Mouse (Mus musculus): Measurements from ENCODE around the gene Sin3a. TPM values are rescaled to one million over a fixed set of nuclear protein-coding genes. Genes with fewer than 3 reads are reported as not detected.
A peak's percentile ranks its signal among the peaks of the same experiment; 100 is the strongest.

Gene Sin3a
- polyA plus RNA-seq, 2 experiments: 14.9 to 20.5 TPM

DNA sequence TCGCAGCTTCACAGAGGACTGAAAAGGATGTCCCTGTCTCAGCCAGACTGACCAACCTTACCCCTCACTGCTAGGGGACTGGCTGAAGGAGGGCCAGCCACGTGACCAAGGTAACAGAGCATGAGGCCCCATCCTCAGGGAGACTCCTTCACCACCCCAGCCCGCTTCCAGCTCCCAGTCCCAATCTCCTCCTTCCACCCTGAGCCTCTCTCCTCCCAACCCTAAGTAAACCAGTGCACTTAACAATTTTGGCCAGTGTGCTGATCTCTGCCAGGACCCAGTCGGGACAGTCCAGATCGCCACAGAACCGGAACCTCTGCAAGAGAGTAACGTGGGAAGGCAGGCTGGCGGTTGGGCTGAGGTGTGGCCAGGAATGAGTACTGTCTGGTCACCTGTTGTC lies 85.0 kb downstream of the Sin3a start:
- DNase-seq (ENCODE audit: low read depth in 3 of 3, low spot score in 3 of 3) (no peak), ATAC-seq (ENCODE audit: insufficient read depth) (no peak)
- Histone ChIP-seq H3K9ac (replicated peaks) (no peak overlapping the region), H3K4me3 (ENCODE audit: insufficient read depth in 1 of 2, low read depth in 2 of 2, low read length in 2 of 2) (no peak overlapping the region), H3K9me3 (ENCODE audit: control insufficient read depth, low read length) (no peaks in the 10 kb centered on the region), H3K27ac (no peak overlapping the region), H3K4me2 (ENCODE audit: low read depth) (peak overlapping the region; percentile 82), H3K4me1 (replicated peaks; ENCODE audit: control insufficient read depth in 2 of 2, insufficient read depth in 2 of 2, low read length in 1 of 2) (peaks cover 0 to 9% of the 10 kb centered on the region in 2 experiments; a peak in 2 of 4 replicates), H3K36me3 (replicated peaks; ENCODE audit: control insufficient read depth, insufficient read depth, low read depth) (no peaks in the 10 kb centered on the region), H3K27me3 (ENCODE audit: control insufficient read depth, insufficient read depth, low read length) (no peaks in the 10 kb centered on the region)
- 80% methylated on average over 8 of the region's 8 CpGs for WGBS (ENCODE audit: insufficient replicate concordance)
- TF ChIP-seq CTCF (IDR thresholded peaks at IDR 0.05; ENCODE audit: low read depth) (no peak), EP300 (IDR thresholded peaks at IDR 0.05; ENCODE audit: low read depth) (no peak)

DNA sequence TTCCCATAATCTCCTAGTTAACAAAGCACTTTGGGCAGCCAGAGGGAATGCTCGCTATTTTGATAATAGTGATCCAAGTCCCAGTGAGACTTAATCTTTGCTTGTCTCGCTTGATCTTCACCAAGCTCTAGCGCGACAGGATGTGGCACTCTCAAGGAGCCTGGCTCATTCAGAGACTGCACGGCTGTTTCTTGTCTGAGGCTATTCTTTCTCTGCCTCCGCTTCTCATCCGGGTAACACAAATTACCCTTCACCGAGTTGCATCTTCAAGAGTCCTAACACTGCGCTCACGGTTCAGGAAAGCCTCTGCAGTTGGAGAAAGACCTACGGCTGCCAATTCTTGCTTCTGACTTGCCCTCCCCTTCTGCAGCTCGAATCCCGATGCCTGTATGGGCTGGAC lies 85.7 kb downstream of the Sin3a start:
- ATAC-seq (ENCODE audit: insufficient read depth): no peak
- H3K36me3 ChIP-seq (replicated peaks; ENCODE audit: control insufficient read depth, insufficient read depth, low read depth): no peaks in the 10 kb centered on the region
- TF ChIP-seq CTCF (IDR thresholded peaks at IDR 0.05; ENCODE audit: low read depth) (no peak), EP300 (IDR thresholded peaks at IDR 0.05; ENCODE audit: low read depth) (no peak)
- DNase-seq (ENCODE audit: low read depth in 3 of 3, low spot score in 3 of 3): no peak
- no peak overlapping the region for H3K27ac ChIP-seq
- 25% methylated on average over 13 of the region's 13 CpGs for WGBS (ENCODE audit: insufficient replicate concordance)
- no peaks in the 10 kb centered on the region for H3K27me3 ChIP-seq (ENCODE audit: control insufficient read depth, insufficient read depth, low read length)
- peak overlapping the region; percentile 82 for H3K4me2 ChIP-seq (ENCODE audit: low read depth)
- no peaks in the 10 kb centered on the region for H3K9me3 ChIP-seq (ENCODE audit: control insufficient read depth, low read length)
- peaks cover 0 to 9% of the 10 kb centered on the region in 2 experiments; a peak in 2 of 4 replicates for H3K4me1 ChIP-seq (replicated peaks; ENCODE audit: control insufficient read depth in 2 of 2, insufficient read depth in 2 of 2, low read length in 1 of 2)
- peak overlapping the region; percentile 73 to 76 for H3K4me3 ChIP-seq (ENCODE audit: insufficient read depth in 1 of 2, low read depth in 2 of 2, low read length in 2 of 2)
- H3K9ac ChIP-seq (replicated peaks): peak overlapping the region; percentile 72

- peak; percentile 81 for ATAC-seq (ENCODE audit: insufficient read depth)
- Histone ChIP-seq H3K4me3 (ENCODE audit: insufficient read depth in 1 of 2, low read depth in 2 of 2, low read length in 2 of 2) (peak within 1 kb of the TSS; percentile 73 to 76), H3K27me3 (ENCODE audit: control insufficient read depth, insufficient read depth, low read length) (no peaks in the 10 kb centered on the region), H3K9ac (replicated peaks) (peak within 1 kb of the TSS; percentile 72), H3K4me2 (ENCODE audit: low read depth) (peak within 1 kb of the TSS; percentile 82), H3K36me3 (replicated peaks; ENCODE audit: control insufficient read depth, insufficient read depth, low read depth) (no peaks in the 10 kb centered on the region), H3K9me3 (ENCODE audit: control insufficient read depth, low read length) (no peaks in the 10 kb centered on the region), H3K4me1 (replicated peaks; ENCODE audit: control insufficient read depth in 2 of 2, insufficient read depth in 2 of 2, low read length in 1 of 2) (peaks cover 0 to 11% of the 10 kb centered on the region in 2 experiments; a peak in 2 of 4 replicates), H3K27ac (no peak within 1 kb of the TSS)
- peak; percentile 80 to 88 (median 85) for DNase-seq (ENCODE audit: low read depth in 3 of 3, low spot score in 3 of 3)
- under 1% methylated on average over 24 of the region's 24 CpGs for WGBS (ENCODE audit: insufficient replicate concordance)
- TF ChIP-seq CTCF (IDR thresholded peaks at IDR 0.05; ENCODE audit: low read depth) (peak; percentile 19), EP300 (IDR thresholded peaks at IDR 0.05; ENCODE audit: low read depth) (no peak)
Observed at GRCm38 (mm10) chr9:57158013-57158470, 86.2 kb downstream of the Sin3a start, which contains the start of gene Commd4. Commd4 (minus strand) TSS chr9:57158331.

DNA sequence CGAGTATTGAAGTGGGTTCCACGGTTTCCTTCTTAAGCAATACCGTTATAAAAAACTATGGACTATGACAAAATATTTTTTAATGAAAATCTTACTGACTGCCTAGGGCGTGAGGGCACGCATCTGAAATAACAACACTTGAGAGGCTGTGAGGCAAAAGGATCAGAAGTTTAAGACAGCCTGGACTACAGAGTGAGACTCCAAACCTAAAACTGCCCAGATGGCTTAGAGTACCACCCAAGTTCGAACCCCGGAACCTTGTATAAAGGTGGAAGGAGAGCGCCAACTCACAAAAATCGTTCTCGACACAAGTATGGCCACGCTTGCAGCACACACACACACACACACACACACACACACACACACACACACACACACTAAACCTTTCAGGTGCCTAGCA lies 86.7 kb downstream of the Sin3a start:
- no peak overlapping the region for H3K27ac ChIP-seq

DNA sequence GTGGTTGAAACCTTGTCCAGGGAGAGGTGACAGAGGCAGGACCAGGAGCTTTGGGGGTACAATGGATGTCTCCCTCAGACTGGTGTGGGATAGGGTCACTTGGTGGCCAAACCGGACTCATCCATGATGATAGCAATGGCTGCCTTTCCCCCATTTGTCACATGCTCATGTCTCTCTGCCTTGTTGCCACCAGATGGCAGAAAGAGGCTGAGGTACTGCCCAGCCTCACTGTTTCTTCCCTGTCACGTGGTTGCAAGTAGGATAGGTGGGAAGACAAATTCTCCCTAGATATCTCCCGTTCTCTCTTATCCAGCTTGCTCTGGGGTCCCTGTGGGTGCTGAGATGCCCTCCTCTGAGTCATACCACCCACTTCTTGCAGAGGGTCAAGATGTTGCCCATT lies 90.7 kb downstream of the Sin3a start:
- H3K4me3 ChIP-seq (ENCODE audit: insufficient read depth in 1 of 2, low read depth in 2 of 2, low read length in 2 of 2): no peak overlapping the region
- no peaks in the 10 kb centered on the region for H3K9me3 ChIP-seq (ENCODE audit: control insufficient read depth, low read length)
- TF ChIP-seq EP300 (IDR thresholded peaks at IDR 0.05; ENCODE audit: low read depth) (no peak), CTCF (IDR thresholded peaks at IDR 0.05; ENCODE audit: low read depth) (peak; percentile 73)
- H3K4me2 ChIP-seq (ENCODE audit: low read depth): no peak overlapping the region
- H3K27ac ChIP-seq: no peak overlapping the region
- no peaks in the 10 kb centered on the region for H3K27me3 ChIP-seq (ENCODE audit: control insufficient read depth, insufficient read depth, low read length)
- DNase-seq (ENCODE audit: low read depth in 3 of 3, low spot score in 3 of 3) (no peak), ATAC-seq (ENCODE audit: insufficient read depth) (no peak)
- peaks cover 0 to 6% of the 10 kb centered on the region in 2 experiments; a peak in 2 of 4 replicates for H3K4me1 ChIP-seq (replicated peaks; ENCODE audit: control insufficient read depth in 2 of 2, insufficient read depth in 2 of 2, low read length in 1 of 2)
- H3K9ac ChIP-seq (replicated peaks): no peak overlapping the region
- WGBS (ENCODE audit: insufficient replicate concordance): 18% methylated on average over 3 of the region's 3 CpGs
- H3K36me3 ChIP-seq (replicated peaks; ENCODE audit: control insufficient read depth, insufficient read depth, low read depth): no peaks in the 10 kb centered on the region

More for the DNA sequence above, 86.7 kb downstream of the Sin3a start:
- Histone ChIP-seq H3K36me3 (replicated peaks; ENCODE audit: control insufficient read depth, insufficient read depth, low read depth) (no peaks in the 10 kb centered on the region), H3K4me3 (ENCODE audit: insufficient read depth in 1 of 2, low read depth in 2 of 2, low read length in 2 of 2) (peak overlapping the region; percentile 73 to 76), H3K9me3 (ENCODE audit: control insufficient read depth, low read length) (no peaks in the 10 kb centered on the region), H3K4me1 (replicated peaks; ENCODE audit: control insufficient read depth in 2 of 2, insufficient read depth in 2 of 2, low read length in 1 of 2) (peaks cover 0 to 11% of the 10 kb centered on the region in 2 experiments; a peak in 2 of 4 replicates), H3K4me2 (ENCODE audit: low read depth) (peak overlapping the region; percentile 82), H3K27me3 (ENCODE audit: control insufficient read depth, insufficient read depth, low read length) (no peaks in the 10 kb centered on the region), H3K9ac (replicated peaks) (peak overlapping the region; percentile 72)
- TF ChIP-seq EP300 (IDR thresholded peaks at IDR 0.05; ENCODE audit: low read depth): no peak
- no peak for TF ChIP-seq CTCF (IDR thresholded peaks at IDR 0.05; ENCODE audit: low read depth)
- ATAC-seq (ENCODE audit: insufficient read depth) (no peak; the same call in 1 of the 2 replicates), DNase-seq (ENCODE audit: low read depth in 3 of 3, low spot score in 3 of 3) (no peak)
- WGBS (ENCODE audit: insufficient replicate concordance): 34% methylated on average over 11 of the region's 11 CpGs

Data from liver, embryonic 14.5 days (tissue).